Mouse (Mus musculus): Measurements from ENCODE around the gene Tgif1. TPM values are rescaled to one million over a fixed set of nuclear protein-coding genes. Genes with fewer than 3 reads are reported as not detected.

Gene Tgif1
- polyA plus RNA-seq, 2 experiments from 2014 or later: 38.4 to 58.2 TPM

DNA sequence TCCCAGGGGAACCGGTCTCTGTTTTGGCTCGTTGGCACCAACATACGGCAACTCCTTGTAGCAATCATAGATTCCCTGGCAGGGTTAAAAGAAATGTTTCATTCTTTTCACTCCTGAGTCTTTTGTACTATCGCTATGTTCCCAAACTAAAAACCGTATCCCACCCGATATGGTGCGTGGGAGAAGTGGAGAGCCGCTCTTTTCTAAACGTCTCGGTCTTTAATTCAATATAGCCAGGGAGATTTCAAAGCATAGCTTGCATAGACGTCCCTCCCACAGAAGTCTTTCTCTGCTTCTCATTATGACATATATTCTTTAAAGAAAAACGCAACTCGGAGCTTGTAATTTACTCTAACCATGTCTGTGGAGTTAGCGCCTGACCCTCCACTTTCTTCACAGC lies 51.3 kb downstream of the Tgif1 start:
- ATAC-seq: no peak

DNA sequence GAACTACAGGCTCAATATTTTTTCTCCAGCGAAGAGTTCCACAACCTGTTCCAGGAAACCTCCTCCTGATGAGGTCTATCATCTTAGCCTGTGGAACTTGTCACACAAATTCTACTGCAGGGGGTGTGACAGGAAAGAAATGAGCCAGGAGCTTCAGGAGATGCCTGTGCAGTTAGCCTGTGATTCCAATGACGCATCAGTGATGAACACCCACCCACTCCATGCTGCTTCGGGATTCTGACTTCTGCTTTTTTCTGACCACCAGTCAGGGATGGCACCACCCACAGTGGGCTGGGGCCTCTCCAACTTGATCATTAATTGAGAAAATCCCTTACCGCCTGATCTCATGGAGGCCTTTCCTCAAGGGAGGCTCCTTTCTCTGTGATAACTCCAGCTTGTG lies 54.1 kb downstream of the Tgif1 start:
- no peak for ATAC-seq

DNA sequence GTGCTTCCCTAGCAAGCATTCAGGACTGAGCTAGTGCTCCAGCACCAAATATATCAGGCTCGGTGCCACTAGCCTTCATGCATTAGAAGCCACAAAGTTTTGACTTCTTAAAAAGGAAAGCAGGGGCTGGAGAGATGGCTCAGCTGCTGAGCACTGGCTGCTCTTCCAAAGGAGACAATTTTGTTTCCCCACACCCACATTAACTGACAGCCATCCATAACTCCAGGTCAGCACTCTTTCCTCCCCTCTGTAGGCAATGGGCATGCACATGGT lies 55.6 kb downstream of the Tgif1 start:
- no peak for ATAC-seq

DNA sequence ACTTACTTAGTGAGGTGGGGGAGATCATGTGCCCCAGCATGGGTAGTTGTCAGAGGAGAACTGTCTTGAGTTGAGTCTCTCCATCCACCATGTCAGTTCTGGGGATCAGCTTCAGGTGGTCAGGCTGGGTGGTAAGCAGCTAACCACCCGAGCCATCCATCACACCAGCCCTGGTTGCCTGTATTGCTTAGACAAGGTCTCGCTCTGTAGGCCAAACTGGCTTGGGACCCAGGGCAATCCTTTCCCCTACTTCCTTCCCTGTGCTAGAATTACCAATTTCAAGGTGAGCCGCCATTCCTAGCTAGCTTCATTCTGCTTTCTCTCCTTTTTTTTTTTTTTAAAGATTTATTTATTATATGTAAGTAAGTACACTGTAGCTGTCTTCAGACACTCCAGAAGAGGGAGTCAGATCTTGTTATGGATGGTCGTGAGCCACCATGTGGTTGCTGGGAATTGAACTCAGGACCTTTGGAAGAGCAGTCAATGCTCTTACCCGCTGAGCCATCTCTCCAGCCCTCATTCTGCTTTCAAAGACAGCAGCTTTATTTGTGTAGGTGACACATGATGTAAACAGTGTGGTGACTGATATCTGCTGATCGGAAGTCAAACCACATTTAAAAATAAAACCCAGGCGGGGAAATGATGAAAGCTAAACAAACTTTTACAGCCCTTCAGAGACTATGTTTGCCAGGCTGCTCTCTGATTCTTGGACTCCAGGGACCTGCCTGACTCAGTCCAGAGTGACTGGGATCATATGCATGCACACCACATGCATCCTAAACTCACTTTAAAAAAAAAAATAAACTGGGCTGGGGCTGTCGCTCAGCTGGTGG lies 56.2 kb downstream of the Tgif1 start:
- peak; percentile 28 for ATAC-seq

DNA sequence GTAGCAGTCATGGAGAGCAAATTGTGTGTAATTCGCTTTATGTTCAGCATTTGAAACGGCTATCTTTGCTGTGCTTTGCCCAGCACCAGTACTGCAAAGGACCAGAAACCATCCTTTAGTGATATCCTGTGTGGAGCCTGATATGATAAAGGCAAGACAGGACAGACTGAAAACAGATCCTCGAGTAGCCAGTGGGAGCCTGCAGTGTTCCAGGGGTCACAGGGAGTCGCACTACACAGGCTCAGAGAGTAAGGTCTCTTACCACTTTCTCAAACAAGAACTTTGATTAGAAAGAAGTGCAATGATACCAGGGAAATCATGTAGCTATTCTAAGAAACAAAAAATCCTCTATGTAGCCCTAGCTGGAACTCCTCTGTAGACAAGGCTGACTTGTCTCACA lies 58.1 kb downstream of the Tgif1 start:
- no peak for ATAC-seq

DNA sequence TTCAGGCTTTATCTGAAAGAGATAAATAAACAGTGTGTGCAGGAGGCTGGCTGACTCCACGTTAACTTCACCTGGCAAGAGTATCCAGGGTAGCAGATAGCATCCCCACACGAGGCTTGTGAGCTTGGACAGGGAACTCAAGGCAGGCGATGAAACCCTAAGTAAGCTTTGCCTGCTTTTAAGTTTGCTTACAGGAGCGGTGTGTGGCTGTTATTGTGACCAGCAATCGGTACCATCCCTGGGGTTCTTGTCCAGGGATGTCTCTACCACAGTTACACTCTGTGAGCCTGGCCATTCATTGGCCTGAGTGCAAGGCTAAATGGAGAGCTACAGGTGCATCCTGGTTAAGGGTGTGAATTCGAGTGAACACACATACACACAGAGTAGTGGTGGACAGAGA lies 58.6 kb downstream of the Tgif1 start:
- no peak for ATAC-seq

DNA sequence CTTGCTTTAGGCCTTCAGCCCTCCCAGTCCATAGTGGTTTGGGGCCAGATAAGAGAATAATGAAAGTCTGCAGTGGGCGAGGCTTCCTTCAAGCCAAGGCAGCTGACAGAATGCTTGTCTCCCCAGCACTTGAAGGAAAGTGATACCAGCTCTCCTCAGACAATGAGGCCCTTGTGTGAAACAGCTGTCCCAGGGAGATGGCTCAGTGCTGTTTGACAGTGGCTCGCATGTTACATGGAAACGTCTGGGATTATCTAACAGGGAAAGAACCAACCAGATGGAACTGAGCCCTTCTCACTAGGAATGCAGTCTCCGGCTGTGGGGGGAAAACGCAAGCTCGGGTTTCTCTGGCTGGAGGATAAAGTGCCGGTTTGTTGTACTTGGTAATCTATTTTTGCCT lies 59.1 kb downstream of the Tgif1 start:
- no peak for ATAC-seq

Other genes starting within 250 kb of the Tgif1 start
- under 1 TPM in 1 of 2 experiments, not detected in 1; 0.26 TPM for gene Myom1, start 149.1 kb upstream of the Tgif1 start, polyA plus RNA-seq (2017; shearing (Covaris generic))
- gene Myl12a, start 149.3 kb upstream of the Tgif1 start, polyA plus RNA-seq (2017; shearing (Covaris generic)): 100 to 1,000 TPM; 693 to 929 TPM

Data from activated CD4-positive, CD25-positive, alpha-beta regulatory T cell, adult 4 months (primary cell).